Mouse (Mus musculus) MEL (cell line): ENCODE measurements at regions not wholly inside any gene's neighbourhood (a gene's known extent, or its start where the extent isn't known, plus 50 kb on each side); places are given as distances from the start of the nearest gene placed in this dataset.

Experiments
- DNase-seq: peaks from one replicate; pipeline ENCODE4 v3.0.0; 2011; ENCODE audit warnings: low read depth, low spot score
- H3K27ac ChIP-seq: 2 replicates; pipeline ENCODE4 v1.5.1; 2012; ENCODE audit warnings: low read depth, mild to moderate bottlenecking, control low read depth, low read length, moderate library complexity; ENCODE audit not compliant: control insufficient read depth
- H3K27me3 ChIP-seq, 2 experiments: fragments of 150-350 bp in 1 of 2; sonication (generic) in 1 of 2; 2 replicates each; pipeline ENCODE4 v1.6.1; 2012; ENCODE audit warnings: low read length in 2 of 2, mild to moderate bottlenecking in 2 of 2, improper control_type of control experiment in 1 of 2, moderate library complexity in 1 of 2; ENCODE audit not compliant: insufficient read depth in 2 of 2, control insufficient read depth in 1 of 2
- H3K36me3 ChIP-seq, 2 experiments: 2 replicates each; pipeline ENCODE4 v1.6.1; 2012 to 2014; ENCODE audit warnings: low read length in 2 of 2, improper control_type of control experiment in 1 of 2, inconsistent platforms in 1 of 2, mild to moderate bottlenecking in 1 of 2; ENCODE audit not compliant: insufficient read depth in 2 of 2, control insufficient read depth in 1 of 2
- H3K4me1 ChIP-seq, 2 experiments: fragments of 150-350 bp in 1 of 2; sonication (generic) in 1 of 2; 2 replicates each; pipeline ENCODE4 v1.6.1; 2012; ENCODE audit warnings: low read length in 2 of 2, improper control_type of control experiment in 1 of 2, mild to moderate bottlenecking in 1 of 2; ENCODE audit not compliant: insufficient read depth in 2 of 2, control insufficient read depth in 1 of 2
- H3K4me3 ChIP-seq, 2 experiments: fragments of 150-350 bp in 1 of 2; sonication (generic) in 1 of 2; 2 replicates each; pipeline ENCODE4 v1.5.1; 2012; ENCODE audit warnings: low read depth in 2 of 2, low read length in 2 of 2, mild to moderate bottlenecking in 2 of 2, moderate library complexity in 2 of 2, control low read depth in 1 of 2, improper control_type of control experiment in 1 of 2; ENCODE audit not compliant: control insufficient read depth in 1 of 2, insufficient read depth in 1 of 2
- H3K79me2 ChIP-seq: 2 replicates; pipeline ENCODE4 v1.6.1; 2012; ENCODE audit warnings: mild to moderate bottlenecking, low read length, moderate library complexity; ENCODE audit not compliant: control insufficient read depth, poor library complexity, insufficient read depth
- H3K9ac ChIP-seq: 2 replicates; pipeline ENCODE4 v1.6.1; 2012; ENCODE audit warnings: low read depth, mild to moderate bottlenecking, control low read depth, low read length, moderate library complexity; ENCODE audit not compliant: control insufficient read depth, poor library complexity, severe bottlenecking
- H3K9me3 ChIP-seq: fragments of 150-350 bp; sonication (generic); replicated peaks from 2 replicates; pipeline ENCODE4 v1.6.1; 2012; ENCODE audit warnings: mild to moderate bottlenecking, low read length, improper control_type of control experiment, moderate library complexity; ENCODE audit not compliant: insufficient read depth
- BHLHE40 ChIP-seq: IDR thresholded peaks from 2 replicates; pipeline ENCODE4 v1.6.1; 2012; ENCODE audit warnings: low read depth, mild to moderate bottlenecking, inconsistent platforms, low read length, improper control_type of control experiment, borderline replicate concordance
- CHD1 ChIP-seq: IDR thresholded peaks from 2 replicates; pipeline ENCODE4 v1.6.1; 2012; ENCODE audit warnings: low read depth, mild to moderate bottlenecking, inconsistent platforms, low read length, improper control_type of control experiment
- CTCF ChIP-seq, 3 experiments: IDR thresholded peaks in 2 of 3; conservative IDR thresholded peaks in 1 of 3; 2 replicates each; pipeline ENCODE4 v1.5.1; 2011 to 2012; ENCODE audit warnings: low read length in 3 of 3, low read depth in 2 of 3, mild to moderate bottlenecking in 2 of 3, improper control_type of control experiment in 1 of 3, inconsistent platforms in 1 of 3, mixed read lengths in 1 of 3, moderate library complexity in 1 of 3; ENCODE audit not compliant: control insufficient read depth in 1 of 3, insufficient read depth in 1 of 3, poor library complexity in 1 of 3, severe bottlenecking in 1 of 3
- E2F4 ChIP-seq: IDR thresholded peaks from 2 replicates; pipeline ENCODE4 v1.6.1; 2011; ENCODE audit warnings: low read depth, low read length, improper control_type of control experiment, borderline replicate concordance
- ELF1 ChIP-seq: IDR thresholded peaks from 2 replicates; pipeline ENCODE4 v1.6.1; 2014; ENCODE audit warnings: low read depth, mild to moderate bottlenecking, inconsistent platforms, low read length, improper control_type of control experiment, moderate library complexity
- ETS1 ChIP-seq: IDR thresholded peaks from 2 replicates; pipeline ENCODE4 v1.6.1; 2012; ENCODE audit warnings: low read depth, mild to moderate bottlenecking, inconsistent platforms, low read length, improper control_type of control experiment, moderate library complexity
- HCFC1 ChIP-seq: IDR thresholded peaks from 2 replicates; pipeline ENCODE4 v1.6.1; 2012; ENCODE audit warnings: low read depth, mild to moderate bottlenecking, inconsistent platforms, low read length, improper control_type of control experiment, moderate library complexity
- MAFK ChIP-seq: IDR thresholded peaks from 2 replicates; pipeline ENCODE4 v1.6.1; 2011; ENCODE audit warnings: low read depth, mild to moderate bottlenecking, low read length, improper control_type of control experiment, borderline replicate concordance
- MEF2A ChIP-seq: IDR thresholded peaks from 2 replicates; pipeline ENCODE4 v1.6.1; 2014; ENCODE audit warnings: low read depth, mild to moderate bottlenecking, inconsistent platforms, low read length, improper control_type of control experiment; ENCODE audit not compliant: poor library complexity, insufficient replicate concordance, severe bottlenecking; ENCODE audit errors: extremely low read depth
- MYB ChIP-seq: IDR thresholded peaks from 2 replicates; pipeline ENCODE4 v1.6.1; 2011; ENCODE audit warnings: mild to moderate bottlenecking, low read depth, low read length, improper control_type of control experiment
- MYC ChIP-seq: IDR thresholded peaks from 2 replicates; pipeline ENCODE4 v1.6.1; 2011; ENCODE audit warnings: low read depth, mild to moderate bottlenecking, low read length, improper control_type of control experiment, moderate library complexity
- RAD21 ChIP-seq: IDR thresholded peaks from 2 replicates; pipeline ENCODE4 v1.6.1; 2011; ENCODE audit warnings: mild to moderate bottlenecking, low read depth, low read length, improper control_type of control experiment
- SMC3 ChIP-seq: IDR thresholded peaks from 2 replicates; pipeline ENCODE4 v1.6.1; 2011; ENCODE audit warnings: low read depth, low read length, improper control_type of control experiment
- TAL1 ChIP-seq: IDR thresholded peaks from 2 replicates; pipeline ENCODE4 v1.6.1; 2012; ENCODE audit warnings: mild to moderate bottlenecking, inconsistent platforms, low read length, moderate library complexity, mixed read lengths
- TCF12 ChIP-seq: IDR thresholded peaks from 2 replicates; pipeline ENCODE4 v1.6.1; 2014; ENCODE audit warnings: low read depth, mild to moderate bottlenecking, inconsistent platforms, low read length, improper control_type of control experiment, moderate library complexity
- USF2 ChIP-seq, 2 experiments: IDR thresholded peaks; 2 replicates each; pipeline ENCODE4 v1.6.1; 2011 to 2012; ENCODE audit warnings: improper control_type of control experiment in 2 of 2, low read length in 2 of 2, borderline replicate concordance in 1 of 2, inconsistent platforms in 1 of 2, low read depth in 1 of 2, mild to moderate bottlenecking in 1 of 2; ENCODE audit not compliant: insufficient read depth in 1 of 2
- ZC3H11A ChIP-seq: IDR thresholded peaks from 2 replicates; pipeline ENCODE4 v1.6.1; 2012; ENCODE audit warnings: low read depth, mild to moderate bottlenecking, inconsistent platforms, low read length, improper control_type of control experiment
- ZMIZ1 ChIP-seq: IDR thresholded peaks from 2 replicates; pipeline ENCODE4 v1.6.1; 2012; ENCODE audit warnings: low read depth, mild to moderate bottlenecking, inconsistent platforms, low read length, improper control_type of control experiment, moderate library complexity
- ZNF384 ChIP-seq: IDR thresholded peaks from 2 replicates; pipeline ENCODE4 v1.6.1; 2012; ENCODE audit warnings: low read depth, mild to moderate bottlenecking, inconsistent platforms, low read length, improper control_type of control experiment

DNA sequence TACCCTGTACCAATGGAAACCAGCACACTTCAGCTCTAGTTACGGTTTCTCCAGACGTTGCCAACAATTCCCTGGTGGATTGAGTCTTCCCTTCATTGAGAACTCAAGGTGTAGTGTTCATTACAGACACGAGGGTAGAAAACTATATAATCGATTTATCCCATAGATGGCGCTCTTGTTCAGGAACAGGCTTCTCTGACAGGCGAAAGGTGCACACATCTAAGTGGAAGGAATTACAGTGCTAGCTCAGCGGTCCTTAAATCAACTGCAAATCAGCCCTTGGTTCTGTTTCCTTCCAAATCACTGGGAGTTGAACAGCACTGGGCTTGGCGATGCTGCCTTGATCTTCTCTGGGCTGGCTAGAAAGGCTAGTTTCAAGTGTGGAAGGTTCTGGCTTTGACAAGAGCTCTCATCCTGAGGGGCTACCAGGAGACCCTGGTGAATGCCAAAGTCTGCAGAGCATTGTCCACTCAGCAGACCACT lies 161.1 kb downstream of the March11 start:
- no peak overlapping the region for H3K9ac ChIP-seq
- no peak overlapping the region for H3K27ac ChIP-seq
- no peaks in the 10 kb centered on the region for H3K4me1 ChIP-seq
- H3K27me3 ChIP-seq = no peaks in the 10 kb centered on the region
- H3K79me2 ChIP-seq = no peaks in the 10 kb centered on the region
- TF ChIP-seq RAD21 (peak; percentile 39), TCF12 (no peak), ELF1 (no peak), SMC3 (0 out of 2 replicates have a peak, but pooled peaks have one; percentile 1), MAFK (no peak), MYC (no peak), CHD1 (no peak), ZC3H11A (no peak), CTCF (IDR thresholded peaks at IDR 0.05 in 2 of 3, conservative IDR thresholded peaks at IDR 0.05 in 1 of 3; ENCODE audit: control insufficient read depth in 1 of 3, insufficient read depth in 1 of 3, low read depth in 2 of 3, low read length in 3 of 3, poor library complexity in 1 of 3, severe bottlenecking in 1 of 3) (peak; percentile 8 to 34 (median 21); a peak in 4 of 6 replicates), ZNF384 (no peak), ETS1 (no peak)
- TF ChIP-seq, all 39 proteins: peak for 3
- H3K9me3 ChIP-seq = no peaks in the 10 kb centered on the region
- DNase-seq = peak; percentile 9
- H3K36me3 ChIP-seq = no peaks in the 10 kb centered on the region
- no peak overlapping the region for H3K4me3 ChIP-seq

DNA sequence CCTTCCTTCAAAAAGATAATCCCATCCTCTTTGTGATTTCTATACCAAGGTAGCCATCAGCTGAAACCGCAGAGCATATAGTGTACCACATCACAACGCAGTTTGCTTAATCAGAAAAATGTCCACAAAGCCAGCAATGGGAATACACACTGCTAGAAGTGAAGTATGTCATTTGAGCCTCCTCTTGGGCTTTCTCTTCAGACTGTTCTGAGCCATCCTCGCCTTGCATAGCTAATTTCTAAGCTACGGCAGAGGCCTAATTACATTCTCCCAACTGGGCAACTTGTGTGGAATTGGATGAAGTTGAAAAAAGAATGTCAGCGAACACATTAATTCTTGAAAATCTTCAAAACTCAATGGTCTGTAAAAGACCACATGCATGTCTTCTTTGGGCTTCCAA lies 178.5 kb downstream of the March11 start:
- Histone ChIP-seq H3K4me1 (no peaks in the 10 kb centered on the region), H3K9me3 (no peaks in the 10 kb centered on the region), H3K27ac (no peak overlapping the region), H3K9ac (no peak overlapping the region), H3K79me2 (no peaks in the 10 kb centered on the region), H3K4me3 (no peak overlapping the region), H3K27me3 (no peaks in the 10 kb centered on the region), H3K36me3 (no peaks in the 10 kb centered on the region)
- TF ChIP-seq USF2 (IDR thresholded peaks at IDR 0.05; ENCODE audit: borderline replicate concordance in 1 of 2, insufficient read depth in 1 of 2, low read depth in 1 of 2, low read length in 2 of 2) = no peak
- TF ChIP-seq ZMIZ1 = no peak
- no peak for TF ChIP-seq TCF12
- TF ChIP-seq MYB = no peak
- no peak for TF ChIP-seq BHLHE40
- no peak for TF ChIP-seq HCFC1
- TF ChIP-seq SMC3 = no peak
- no peak for TF ChIP-seq TAL1
- TF ChIP-seq ETS1 = no peak
- no peak for TF ChIP-seq E2F4
- TF ChIP-seq MEF2A = no peak
- DNase-seq = no peak
